Mouse (Mus musculus) limb, embryonic 15.5 days (tissue): ENCODE data around the gene Bud13. TPM values are rescaled to one million over a fixed set of nuclear protein-coding genes. Genes with fewer than 3 reads are reported as not detected.

Experiments
- ATAC-seq: fragments of 200-750 bp; cut with Nextera tagmentation; 2 replicates; pipeline ENCODE4 v1.8.0; 2017; ENCODE audit warnings: low read depth, moderate TSS enrichment; ENCODE audit not compliant: insufficient number of reproducible peaks, low FRiP score, low TSS enrichment
- H3K27ac ChIP-seq: fragments of 300-500 bp; sonication (generic); 2 replicates; pipeline ENCODE4 v1.5.1; 2015; ENCODE audit warnings: moderate library complexity, mild to moderate bottlenecking, inconsistent platforms
- H3K27me3 ChIP-seq: fragments of 300-500 bp; sonication (generic); 2 replicates; pipeline ENCODE4 v1.6.1; 2015; ENCODE audit warnings: inconsistent platforms
- H3K36me3 ChIP-seq: fragments of 300-500 bp; sonication (generic); 2 replicates; pipeline ENCODE4 v1.6.1; 2015; ENCODE audit warnings: inconsistent platforms
- H3K4me1 ChIP-seq: fragments of 300-500 bp; sonication (generic); 2 replicates; pipeline ENCODE4 v1.6.1; 2015; ENCODE audit warnings: inconsistent platforms
- H3K4me2 ChIP-seq: fragments of 300-500 bp; sonication (generic); 2 replicates; pipeline ENCODE4 v1.6.1; 2015; ENCODE audit warnings: mild to moderate bottlenecking, inconsistent platforms
- H3K4me3 ChIP-seq: fragments of 300-500 bp; sonication (generic); 2 replicates; pipeline ENCODE4 v1.5.1; 2015; ENCODE audit warnings: mild to moderate bottlenecking, inconsistent platforms
- H3K9ac ChIP-seq: fragments of 300-500 bp; sonication (generic); 2 replicates; pipeline ENCODE4 v1.6.1; 2015; ENCODE audit warnings: inconsistent platforms
- H3K9me3 ChIP-seq: fragments of 300-500 bp; sonication (generic); 2 replicates; pipeline ENCODE4 v1.6.1; 2016; ENCODE audit warnings: inconsistent platforms
- WGBS: fragments of 180-500 bp; shearing (Covaris S2); methylation state at CpG from one replicate; pipeline ENCODE4 v1.1.7; 2015; 5-methylcytosine and 5-hydroxymethylcytosine counted together
- polyA plus RNA-seq: library from polyadenylated mRNA; unstranded; fragments of >200 nt; fragmentation: Nextera tagmentation; extraction: Ambion mirVana; gene quantifications from 2 replicates; pipeline ENCODE4 v1.2.1, GENCODE M21; 2015

The Bud13 gene
- polyA plus RNA-seq, 1 experiment from 2014 or later, result 19.9 TPM

DNA sequence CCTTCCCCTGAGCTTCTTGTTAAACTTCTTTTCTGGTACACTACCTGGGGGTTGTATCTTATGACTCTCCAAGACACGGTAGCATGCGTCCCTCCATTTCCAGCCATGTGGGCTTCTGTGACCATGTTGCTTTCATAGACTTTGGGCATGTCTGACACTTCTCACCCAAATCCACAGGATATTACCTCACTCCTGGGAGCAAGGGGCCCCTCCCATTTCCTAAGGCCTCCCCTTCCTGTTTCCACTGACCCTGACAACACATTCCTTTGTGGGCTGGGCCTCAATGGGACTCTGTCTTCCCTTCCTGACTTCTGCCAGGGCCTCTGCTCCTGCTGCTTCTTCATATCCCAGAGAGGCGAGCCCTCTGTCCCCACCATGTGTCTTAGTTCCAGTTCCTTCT is 25.3 kb upstream of the Bud13 start:
- H3K4me3 ChIP-seq, result no peak overlapping the region
- no peaks in the 10 kb centered on the region; the same call in 1 of the 2 replicates for H3K4me1 ChIP-seq
- H3K27ac ChIP-seq, result no peak overlapping the region
- H3K36me3 ChIP-seq, result no peaks in the 10 kb centered on the region
- H3K9me3 ChIP-seq, result no peaks in the 10 kb centered on the region
- no peaks in the 10 kb centered on the region for H3K27me3 ChIP-seq
- WGBS, result 80% methylated on average over 3 of the region's 3 CpGs
- H3K9ac ChIP-seq, result no peak overlapping the region
- no peak for ATAC-seq
- H3K4me2 ChIP-seq, result no peak overlapping the region

- WGBS, result 87% methylated on average over 6 of the region's 6 CpGs
- Histone ChIP-seq H3K4me3 (no peak overlapping the region), H3K4me2 (no peak overlapping the region), H3K27me3 (no peaks in the 10 kb centered on the region), H3K4me1 (no peaks in the 10 kb centered on the region; the same call in 1 of the 2 replicates), H3K36me3 (no peaks in the 10 kb centered on the region), H3K9ac (no peak overlapping the region), H3K9me3 (no peaks in the 10 kb centered on the region), H3K27ac (no peak overlapping the region)
- no peak for ATAC-seq
Measured at GRCm38 (mm10) chr9:46259111-46259510, 23.7 kb upstream of the Bud13 start.

DNA sequence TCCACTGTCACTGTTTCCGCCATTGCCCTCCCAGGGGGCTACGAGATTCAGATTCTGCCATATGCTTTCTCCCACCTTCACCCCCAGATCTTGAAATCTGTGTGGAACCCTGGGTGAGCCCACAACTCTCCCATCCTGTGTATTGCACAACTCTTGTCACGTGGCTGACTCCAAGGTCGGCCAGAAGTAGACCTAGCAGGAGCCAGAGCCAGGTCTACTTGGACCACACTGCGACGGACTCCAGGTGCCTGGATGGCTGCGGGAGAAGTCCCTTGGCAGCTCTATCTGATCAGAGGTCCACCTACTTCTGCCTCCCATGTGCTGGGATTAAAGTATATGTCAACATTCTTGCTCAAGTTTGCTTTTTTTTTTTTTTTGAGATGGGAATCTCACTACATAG is 21.7 kb upstream of the Bud13 start:
- Histone ChIP-seq H3K9ac (no peak overlapping the region), H3K27ac (no peak overlapping the region), H3K4me2 (no peak overlapping the region), H3K9me3 (no peaks in the 10 kb centered on the region), H3K4me1 (no peaks in the 10 kb centered on the region; the same call in 1 of the 2 replicates), H3K36me3 (no peaks in the 10 kb centered on the region), H3K27me3 (no peaks in the 10 kb centered on the region), H3K4me3 (no peak overlapping the region)
- WGBS, result 85% methylated on average over 7 of the region's 7 CpGs
- ATAC-seq, result no peak

- Histone ChIP-seq H3K27me3 (peaks cover 20% of the 10 kb centered on the region), H3K4me3 (no peak within 1 kb of the TSS), H3K9me3 (no peaks in the 10 kb centered on the region), H3K9ac (no peak within 1 kb of the TSS), H3K27ac (no peak within 1 kb of the TSS), H3K36me3 (no peaks in the 10 kb centered on the region), H3K4me1 (peaks cover 10% of the 10 kb centered on the region), H3K4me2 (no peak within 1 kb of the TSS)
- 48% methylated on average over 7 of the region's 7 CpGs for whole genome bisulfite sequencing
- ATAC-seq, result no peak
Measured at GRCm38 (mm10) chr9:46268343-46268873, 14.4 kb upstream of the Bud13 start, which contains the start of gene Apoa5. Apoa5 (plus strand) TSS chr9:46268633.

- H3K4me3 ChIP-seq, result no peak overlapping the region
- no peaks in the 10 kb centered on the region for H3K9me3 ChIP-seq
- 83% methylated on average over 5 of the region's 5 CpGs for WGBS
- peaks cover 18% of the 10 kb centered on the region for H3K4me1 ChIP-seq
- no peak overlapping the region for H3K9ac ChIP-seq
- H3K27ac ChIP-seq, result no peak overlapping the region
- ATAC-seq, result no peak
- H3K4me2 ChIP-seq, result no peak overlapping the region
- H3K36me3 ChIP-seq, result no peaks in the 10 kb centered on the region
- H3K27me3 ChIP-seq, result peaks cover 20% of the 10 kb centered on the region
Measured at GRCm38 (mm10) chr9:46269125-46269524, 13.7 kb upstream of the Bud13 start.

DNA sequence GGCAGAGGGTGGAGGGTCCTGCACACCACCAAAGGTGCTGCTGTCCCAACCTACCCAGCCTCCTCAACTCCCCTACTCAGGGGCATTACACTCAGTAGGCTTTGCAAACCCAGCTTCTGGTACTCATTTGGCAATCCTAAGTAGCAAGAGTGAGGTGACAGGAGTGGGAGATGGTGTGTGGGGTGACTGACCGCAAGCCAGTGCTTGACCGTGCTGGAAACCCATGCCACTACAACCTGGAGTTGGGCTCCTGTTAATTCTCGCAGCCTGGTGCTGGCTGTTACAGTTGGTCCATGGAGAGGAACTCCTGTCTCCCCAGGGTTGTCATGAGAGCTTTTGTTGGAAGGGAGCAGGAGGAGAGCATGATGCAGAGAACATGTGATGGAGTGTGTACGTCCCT is 12.0 kb upstream of the Bud13 start:
- Histone ChIP-seq H3K36me3 (peaks cover 14% of the 10 kb centered on the region), H3K4me1 (peaks cover 21% of the 10 kb centered on the region), H3K27ac (no peak overlapping the region), H3K9me3 (no peaks in the 10 kb centered on the region), H3K9ac (no peak overlapping the region), H3K4me2 (no peak overlapping the region), H3K27me3 (peaks cover 20% of the 10 kb centered on the region), H3K4me3 (no peak overlapping the region)
- WGBS, result 90% methylated on average over 4 of the region's 4 CpGs
- no peak for ATAC-seq

GRCm38 (mm10) chr9:46272070-46272469 is 10.7 kb upstream of the Bud13 start:
- Histone ChIP-seq H3K36me3 (peaks cover 27% of the 10 kb centered on the region), H3K4me2 (no peak overlapping the region), H3K4me3 (peak overlapping the region; percentile 80; the same call in 1 of the 2 replicates), H3K4me1 (peaks cover 21% of the 10 kb centered on the region), H3K9me3 (no peaks in the 10 kb centered on the region), H3K27me3 (peaks cover 20% of the 10 kb centered on the region), H3K27ac (no peak overlapping the region), H3K9ac (no peak overlapping the region)
- no peak for ATAC-seq
- WGBS, result 86% methylated on average over 9 of the region's 9 CpGs

DNA sequence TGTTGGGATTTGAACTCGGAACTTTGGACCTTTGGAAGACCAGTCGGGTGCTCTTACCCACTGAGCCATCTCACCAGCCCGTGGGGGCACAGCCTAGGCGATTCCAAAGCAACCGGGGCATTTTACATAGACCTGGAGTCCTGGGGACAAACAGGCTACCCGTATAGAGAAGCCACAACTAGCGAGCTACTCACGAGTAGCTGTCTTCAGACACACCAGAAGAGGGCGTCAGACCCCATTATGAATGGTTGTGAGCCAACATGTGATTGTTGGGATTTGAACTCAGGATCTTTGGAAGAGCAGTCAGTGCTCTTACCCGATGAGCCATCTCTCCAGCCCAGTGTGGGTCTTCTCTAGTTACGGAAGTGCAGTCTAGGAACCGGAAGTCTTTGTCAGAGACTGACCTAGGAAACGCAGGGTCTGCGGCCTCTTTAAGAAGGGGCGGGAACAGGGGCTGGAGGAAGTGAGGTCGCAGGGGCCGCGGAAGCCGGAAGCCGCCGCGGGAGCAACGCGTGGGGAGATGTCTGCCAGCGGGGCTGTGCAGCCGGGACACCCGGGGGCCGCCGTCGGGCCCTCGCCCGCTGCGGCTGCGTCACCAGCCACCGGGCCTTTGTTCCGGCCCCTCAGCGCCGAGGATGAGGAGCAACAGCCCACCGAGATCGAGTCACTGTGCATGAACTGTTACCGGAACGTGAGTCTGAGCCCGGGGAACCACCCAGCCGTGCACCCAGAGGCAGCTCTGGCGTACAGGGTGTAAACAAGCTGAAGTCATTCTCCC is 9.9 kb upstream of the Bud13 start, which contains the start of gene Zpr1:
Gene Zpr1, plus strand, starts transcription at position 388 of the 778 bp plus-strand sequence.
- Histone ChIP-seq H3K4me1 (peaks cover 21% of the 10 kb centered on the region), H3K27ac (peak within 1 kb of the TSS; percentile 79), H3K27me3 (peaks cover 20% of the 10 kb centered on the region), H3K4me2 (peak within 1 kb of the TSS; percentile 74), H3K4me3 (peak within 1 kb of the TSS; percentile 80), H3K9ac (peak within 1 kb of the TSS; percentile 52), H3K9me3 (no peaks in the 10 kb centered on the region), H3K36me3 (peaks cover 35% of the 10 kb centered on the region)
- whole genome bisulfite sequencing, result 6% methylated on average over 45 of the region's 45 CpGs
- ATAC-seq, result peak; percentile 84

- Histone ChIP-seq H3K4me1 (peaks cover 21% of the 10 kb centered on the region), H3K4me2 (0 out of 2 replicates have a peak overlapping the region, but pooled peaks have one; percentile 74), H3K9me3 (no peaks in the 10 kb centered on the region), H3K4me3 (no peak overlapping the region), H3K36me3 (peaks cover 47% of the 10 kb centered on the region), H3K27me3 (peaks cover 13% of the 10 kb centered on the region), H3K9ac (no peak overlapping the region), H3K27ac (no peak overlapping the region)
- ATAC-seq, result no peak
- 87% methylated on average over 9 of the region's 9 CpGs for WGBS
Measured at GRCm38 (mm10) chr9:46274494-46274893, 8.3 kb upstream of the Bud13 start.

- WGBS, result 86% methylated on average over 4 of the region's 4 CpGs
- no peak for ATAC-seq
- no peak overlapping the region for H3K4me2 ChIP-seq
- H3K36me3 ChIP-seq, result peaks cover 58% of the 10 kb centered on the region
- no peaks in the 10 kb centered on the region for H3K27me3 ChIP-seq
- no peaks in the 10 kb centered on the region for H3K9me3 ChIP-seq
- H3K27ac ChIP-seq, result no peak overlapping the region
- no peak overlapping the region for H3K9ac ChIP-seq
- H3K4me3 ChIP-seq, result no peak overlapping the region
- no peaks in the 10 kb centered on the region for H3K4me1 ChIP-seq
Measured at GRCm38 (mm10) chr9:46298381-46298780, 15.6 kb downstream of the Bud13 start.

- Histone ChIP-seq H3K27me3 (0 out of 2 replicates have a peak, but pooled peaks cover 2% of the 10 kb centered on the region), H3K36me3 (peaks cover 29% of the 10 kb centered on the region), H3K9me3 (no peaks in the 10 kb centered on the region), H3K9ac (no peak overlapping the region), H3K27ac (no peak overlapping the region), H3K4me1 (no peaks in the 10 kb centered on the region), H3K4me2 (no peak overlapping the region), H3K4me3 (no peak overlapping the region)
- WGBS, result 6% methylated on average over 2 of the region's 2 CpGs
- no peak for ATAC-seq
Measured at GRCm38 (mm10) chr9:46302142-46302541, 19.3 kb downstream of the Bud13 start.

DNA sequence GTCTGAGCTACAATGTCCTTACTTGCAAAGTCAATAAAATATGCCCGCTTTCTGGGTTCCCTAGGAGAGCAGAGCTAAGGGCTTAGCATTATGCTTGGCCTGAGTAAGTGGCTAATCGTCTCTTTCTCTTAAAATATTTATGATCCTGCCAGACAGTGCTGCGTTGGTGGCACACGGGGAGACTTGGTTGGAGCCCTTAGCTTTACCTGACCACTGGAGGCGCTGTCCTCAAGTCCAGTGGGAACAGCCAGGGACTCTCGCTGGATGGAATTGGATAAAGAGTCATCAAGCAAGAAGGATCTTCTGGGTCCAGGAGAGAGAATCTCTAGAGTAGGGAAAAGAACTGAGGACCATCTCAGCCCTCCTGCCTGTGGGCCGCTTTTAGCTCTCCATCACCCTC is 26.3 kb downstream of the Bud13 start:
- H3K4me2 ChIP-seq, result no peak overlapping the region
- no peak for ATAC-seq
- H3K27me3 ChIP-seq, result 0 out of 2 replicates have a peak, but pooled peaks cover 3% of the 10 kb centered on the region
- 9% methylated on average over 7 of the region's 7 CpGs for WGBS
- H3K4me1 ChIP-seq, result peaks cover 3% of the 10 kb centered on the region; the same call in 1 of the 2 replicates
- no peaks in the 10 kb centered on the region for H3K36me3 ChIP-seq
- no peak overlapping the region for H3K27ac ChIP-seq
- H3K9me3 ChIP-seq, result no peaks in the 10 kb centered on the region
- H3K4me3 ChIP-seq, result no peak overlapping the region
- no peak overlapping the region for H3K9ac ChIP-seq
